Mouse (Mus musculus): ENCODE results near the gene 1700012B07Rik. TPM values are rescaled to one million over a fixed set of nuclear protein-coding genes. Genes with fewer than 3 reads are reported as not detected.

The 1700012B07Rik gene
- total RNA-seq (2014; fragmentation: Nextera tagmentation) (3.4 TPM in 1 of 2 replicates, not detected in the other), total RNA-seq (2017) (not detected in 2 replicates)

DNA sequence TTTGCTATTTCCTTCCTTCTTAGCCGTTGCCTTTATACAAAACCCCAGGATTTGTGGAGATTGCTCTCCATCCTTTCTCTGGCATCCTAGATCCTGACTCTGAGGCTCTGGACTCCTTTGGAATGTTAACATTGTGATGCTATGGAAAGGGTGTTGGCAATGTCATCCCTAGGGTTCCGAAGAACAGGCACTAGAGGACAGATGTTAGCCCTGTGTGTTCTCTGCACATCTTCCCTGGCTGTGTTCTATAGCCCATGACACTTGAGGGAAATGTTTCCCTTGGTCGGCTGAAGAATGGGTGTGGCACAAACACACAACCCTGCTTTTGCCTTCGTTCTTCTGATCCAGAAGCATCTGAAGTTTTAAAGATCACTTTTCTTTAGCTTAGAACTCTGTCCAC is at the start of gene 1700012B07Rik:
Gene 1700012B07Rik (minus strand): TSS at position 101 of the 400 bp plus-strand sequence.
- ATAC-seq (replicated peaks; ENCODE audit: low FRiP score, low TSS enrichment, poor library complexity, severe bottlenecking), result no peak

- no peak for ATAC-seq (replicated peaks; ENCODE audit: low FRiP score, low TSS enrichment, poor library complexity, severe bottlenecking)
These were observed 48.9 kb upstream of the 1700012B07Rik start for GRCm38 (mm10) chr11:109876767-109877166.

GRCm38 (mm10) chr11:109875834-109876233 is 48.0 kb upstream of the 1700012B07Rik start:
- ATAC-seq (replicated peaks; ENCODE audit: low FRiP score, low TSS enrichment, poor library complexity, severe bottlenecking), result no peak

DNA sequence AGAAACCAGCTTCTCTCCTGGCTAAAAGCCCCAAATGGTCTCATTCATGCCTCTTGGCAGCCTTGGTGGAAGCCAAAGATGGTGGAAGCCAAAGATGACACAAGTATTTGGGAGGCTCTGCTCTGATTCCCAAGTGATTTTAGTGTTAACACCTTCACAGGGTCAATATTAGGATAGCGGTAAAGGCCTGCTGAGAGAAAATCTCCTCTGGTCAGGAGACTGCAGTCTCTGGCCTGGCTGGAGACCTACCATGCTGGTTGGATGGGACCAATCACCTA is 47.6 kb upstream of the 1700012B07Rik start:
- ATAC-seq (replicated peaks; ENCODE audit: low FRiP score, low TSS enrichment, poor library complexity, severe bottlenecking), result no peak

GRCm38 (mm10) chr11:109874651-109875524 is 47.0 kb upstream of the 1700012B07Rik start:
- ATAC-seq (replicated peaks; ENCODE audit: low FRiP score, low TSS enrichment, poor library complexity, severe bottlenecking), result 0 out of 2 replicates have a peak, but pooled peaks have one; percentile 13

GRCm38 (mm10) chr11:109873852-109874610 is 46.2 kb upstream of the 1700012B07Rik start:
- ATAC-seq (replicated peaks; ENCODE audit: low FRiP score, low TSS enrichment, poor library complexity, severe bottlenecking), result no peak

DNA sequence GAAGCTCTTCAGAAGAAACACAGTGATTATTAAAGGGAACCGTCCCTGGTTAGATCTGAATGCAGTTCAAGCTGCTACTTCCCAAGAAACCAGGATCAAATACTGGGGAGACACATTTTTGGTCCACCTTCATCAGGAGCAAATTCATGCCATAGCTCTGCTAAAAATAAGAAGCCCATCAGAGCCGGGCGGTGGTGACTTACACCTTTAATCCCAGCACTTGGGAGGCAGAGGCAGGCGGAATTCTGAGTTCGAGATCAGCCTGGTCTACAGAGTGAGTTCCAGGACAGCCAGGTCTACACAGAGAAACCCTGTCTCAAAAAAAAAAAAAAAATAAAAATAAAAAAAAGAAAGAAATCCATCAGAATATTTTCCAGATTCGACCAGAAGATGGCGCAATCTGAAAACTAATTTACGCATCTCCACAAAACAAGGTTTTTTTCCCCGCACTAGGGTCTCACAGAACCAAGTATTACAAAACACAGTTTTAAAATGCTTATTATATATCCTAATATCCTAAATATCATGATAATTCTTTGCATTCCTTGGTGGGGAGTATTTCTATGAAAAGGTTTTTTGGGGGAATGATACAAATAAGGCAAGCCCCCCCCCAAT is 45.4 kb upstream of the 1700012B07Rik start:
- ATAC-seq (replicated peaks; ENCODE audit: low FRiP score, low TSS enrichment, poor library complexity, severe bottlenecking), result no peak

- no peak for ATAC-seq (replicated peaks; ENCODE audit: low FRiP score, low TSS enrichment, poor library complexity, severe bottlenecking)
These were observed 44.8 kb upstream of the 1700012B07Rik start for GRCm38 (mm10) chr11:109872674-109873073.

- no peak for ATAC-seq (replicated peaks; ENCODE audit: low FRiP score, low TSS enrichment, poor library complexity, severe bottlenecking)
These were observed 44.2 kb upstream of the 1700012B07Rik start for GRCm38 (mm10) chr11:109872056-109872455.

DNA sequence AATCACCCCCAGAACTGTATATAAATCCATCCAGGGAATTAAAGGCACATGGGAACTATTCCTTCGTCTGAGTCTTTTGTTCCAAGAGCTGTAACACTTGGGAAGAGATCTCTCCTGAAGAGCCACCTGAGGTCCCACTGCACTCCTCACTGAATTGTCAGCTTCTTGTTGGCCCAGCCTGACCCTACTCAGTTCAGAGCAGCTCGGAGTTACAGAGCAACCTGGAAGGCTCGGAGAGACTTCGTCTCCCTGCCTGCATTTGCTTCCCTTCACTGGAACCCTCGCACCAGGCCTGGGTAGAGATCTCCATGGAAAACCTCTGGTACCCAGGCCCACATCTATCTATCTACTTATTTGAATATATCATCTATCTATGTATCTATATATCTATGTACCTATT is 40.0 kb upstream of the 1700012B07Rik start:
- no peak for ATAC-seq (replicated peaks; ENCODE audit: low FRiP score, low TSS enrichment, poor library complexity, severe bottlenecking)

DNA sequence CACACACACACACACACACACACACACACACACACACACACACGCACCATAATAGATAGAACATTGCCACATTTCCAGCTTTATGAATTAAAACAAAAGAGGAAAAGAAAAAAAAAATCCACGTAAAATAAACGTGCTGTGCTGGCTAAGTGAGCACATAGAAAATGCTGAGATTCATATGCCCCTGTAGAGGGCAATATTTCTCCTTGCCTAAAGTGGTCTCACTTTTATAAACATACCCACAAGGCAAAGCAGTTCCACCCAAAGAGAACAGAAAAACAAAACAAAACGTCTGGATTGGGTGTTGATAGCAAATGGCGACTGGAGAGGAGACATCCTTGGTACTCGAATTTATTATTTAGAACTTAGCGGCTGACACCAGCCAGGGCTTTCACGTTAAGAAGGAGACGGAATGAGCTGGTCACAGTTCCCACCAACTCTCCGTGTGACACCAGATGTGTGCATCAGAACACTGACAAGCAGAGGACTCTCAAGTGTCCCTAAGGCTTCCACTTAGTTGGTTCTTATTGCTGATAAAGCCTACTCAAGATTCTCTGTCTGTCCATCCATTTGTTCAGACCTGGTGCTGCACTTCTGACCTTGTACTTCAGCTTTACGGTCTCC is 38.8 kb upstream of the 1700012B07Rik start:
- no peak for ATAC-seq (replicated peaks; ENCODE audit: low FRiP score, low TSS enrichment, poor library complexity, severe bottlenecking)

DNA sequence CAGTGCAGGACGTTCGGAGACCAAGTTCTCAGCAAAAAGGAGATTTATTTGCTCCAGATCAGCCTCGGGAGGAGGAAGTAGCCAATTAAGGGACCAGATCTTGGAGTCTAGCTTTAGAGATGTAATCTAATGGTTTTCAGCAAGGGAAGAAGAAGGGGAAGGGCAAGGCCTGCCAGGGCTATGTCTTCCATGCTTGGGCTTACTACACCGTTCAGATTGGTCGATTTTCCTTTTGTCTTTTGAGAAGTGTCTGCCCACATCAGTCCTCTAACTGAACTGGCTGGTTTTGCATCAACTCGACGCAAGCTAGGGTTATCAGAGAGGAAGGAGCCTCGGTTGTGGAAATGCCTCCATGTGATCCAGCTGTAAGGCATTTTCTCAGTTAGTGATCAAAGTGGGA is 37.7 kb upstream of the 1700012B07Rik start:
- no peak for ATAC-seq (replicated peaks; ENCODE audit: low FRiP score, low TSS enrichment, poor library complexity, severe bottlenecking)

GRCm38 (mm10) chr11:109863951-109864350 is 36.1 kb upstream of the 1700012B07Rik start:
- no peak for ATAC-seq (replicated peaks; ENCODE audit: low FRiP score, low TSS enrichment, poor library complexity, severe bottlenecking)

GRCm38 (mm10) chr11:109863194-109863746 is 35.4 kb upstream of the 1700012B07Rik start:
- ATAC-seq (replicated peaks; ENCODE audit: low FRiP score, low TSS enrichment, poor library complexity, severe bottlenecking), result 0 out of 2 replicates have a peak, but pooled peaks have one; percentile 56

DNA sequence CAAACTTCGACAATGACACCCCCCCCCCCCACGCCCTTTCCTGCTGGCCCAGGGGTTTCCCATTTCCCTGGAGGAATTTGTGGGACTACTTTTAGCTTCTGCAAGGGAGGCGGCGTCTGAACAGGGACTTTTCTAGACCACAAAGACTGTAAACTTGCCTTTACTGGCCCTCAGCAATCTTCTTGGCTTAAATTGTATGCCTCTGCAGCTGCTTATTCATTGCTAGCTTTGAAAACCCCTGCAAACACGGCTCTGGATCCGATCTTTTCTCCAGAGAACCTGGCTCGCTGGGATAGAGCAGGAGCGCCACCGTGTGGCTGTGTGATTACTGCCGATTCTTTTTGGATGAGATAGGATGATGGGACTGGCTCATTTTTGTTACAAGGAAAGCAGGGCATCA is 32.7 kb upstream of the 1700012B07Rik start:
- peak; percentile 74 for ATAC-seq (replicated peaks; ENCODE audit: low FRiP score, low TSS enrichment, poor library complexity, severe bottlenecking)

GRCm38 (mm10) chr11:109859939-109860469 is 32.2 kb upstream of the 1700012B07Rik start:
- ATAC-seq (replicated peaks; ENCODE audit: low FRiP score, low TSS enrichment, poor library complexity, severe bottlenecking), result peak; percentile 91

DNA sequence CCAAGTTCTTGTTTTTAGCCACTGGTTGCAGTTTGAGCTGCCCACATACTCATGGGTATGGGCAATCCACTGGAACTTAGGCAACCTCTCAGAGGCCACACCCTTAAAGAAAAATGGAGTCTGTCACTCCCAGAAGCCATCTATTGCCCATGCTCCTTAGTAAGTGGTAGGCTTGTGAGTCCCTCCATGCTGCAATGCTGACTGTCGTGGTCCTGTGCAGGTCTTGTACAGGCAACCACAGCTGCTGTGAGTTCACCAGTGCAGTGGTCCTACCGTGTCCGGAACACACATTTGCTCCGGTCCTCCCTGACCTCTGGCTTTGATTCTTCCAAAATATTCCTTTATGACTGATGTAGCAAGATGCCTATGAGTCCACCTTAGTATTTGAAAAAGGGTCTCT is 31.6 kb upstream of the 1700012B07Rik start:
- no peak for ATAC-seq (replicated peaks; ENCODE audit: low FRiP score, low TSS enrichment, poor library complexity, severe bottlenecking)

GRCm38 (mm10) chr11:109857086-109857485 is 29.2 kb upstream of the 1700012B07Rik start:
- ATAC-seq (replicated peaks; ENCODE audit: low FRiP score, low TSS enrichment, poor library complexity, severe bottlenecking), result no peak

GRCm38 (mm10) chr11:109854056-109854455 is 26.2 kb upstream of the 1700012B07Rik start:
- no peak for ATAC-seq (replicated peaks; ENCODE audit: low FRiP score, low TSS enrichment, poor library complexity, severe bottlenecking)
